Mouse (Mus musculus): ENCODE results near the gene Pex14.
A peak's percentile ranks its signal among the peaks of the same experiment; 100 is the strongest.
"Not testable (repeated sequence)": the region's sequence is repeated elsewhere in the genome, so short reads cannot be mapped to it uniquely, and the experiment has no call there.

The Pex14 gene

GRCm38 (mm10) chr4:149103875-149104561, 4.3 kb upstream of the Pex14 start, which contains the start of gene Dffa:
Gene Dffa, plus strand, starts transcription at chr4:149104146.
- peak; percentile 75 for DNase-seq (ENCODE audit: low read depth, low spot score)

GRCm38 (mm10) chr4:149101456-149101855, 1.8 kb upstream of the Pex14 start:
- no peak for DNase-seq (ENCODE audit: low read depth, low spot score)

DNA sequence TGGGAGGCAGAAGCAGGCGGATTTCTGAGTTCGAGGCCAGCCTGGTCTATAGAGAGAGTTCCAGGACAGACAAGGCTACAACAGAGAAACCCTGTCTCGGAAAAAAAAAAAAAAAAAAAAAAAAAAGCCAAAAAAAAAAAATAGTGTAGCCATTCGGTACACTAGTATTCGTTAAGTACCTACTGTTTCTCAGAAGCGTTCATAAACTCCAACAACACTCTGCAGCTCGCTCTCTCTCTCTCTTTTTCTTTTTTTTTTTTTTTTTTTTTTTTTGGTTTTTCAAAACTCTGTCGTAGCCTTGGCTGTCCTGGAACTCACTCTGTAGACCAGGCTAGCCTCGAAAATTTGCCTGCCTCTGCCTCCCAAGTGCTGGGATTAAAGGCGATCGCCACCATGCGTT, 773 bp upstream of the Pex14 start:
- DNase-seq (ENCODE audit: low read depth, low spot score) = not testable (repeated sequence)

GRCm38 (mm10) chr4:149098571-149098970, 1.1 kb downstream of the Pex14 start:
- DNase-seq (ENCODE audit: low read depth, low spot score) = no peak

DNA sequence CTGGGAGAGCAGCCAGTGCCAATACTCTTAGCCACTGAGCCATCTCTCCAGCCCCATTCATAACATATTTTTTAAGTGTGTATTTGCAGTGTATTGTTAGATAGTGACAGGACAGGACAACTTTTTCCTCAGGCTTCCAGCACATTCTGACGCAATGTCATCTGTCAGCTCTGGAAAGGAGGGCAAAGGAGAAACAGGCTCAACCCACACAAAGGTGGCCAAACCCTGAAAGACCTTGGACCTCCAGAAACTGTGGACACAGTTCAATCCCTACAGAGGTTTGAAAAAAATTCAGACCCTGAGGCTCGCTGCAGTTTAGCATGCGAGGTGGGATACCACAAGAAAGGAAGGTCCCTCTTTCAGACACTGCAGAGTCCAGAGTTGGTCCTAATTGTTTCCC, 1.7 kb downstream of the Pex14 start:
- no peak for DNase-seq (ENCODE audit: low read depth, low spot score)

DNA sequence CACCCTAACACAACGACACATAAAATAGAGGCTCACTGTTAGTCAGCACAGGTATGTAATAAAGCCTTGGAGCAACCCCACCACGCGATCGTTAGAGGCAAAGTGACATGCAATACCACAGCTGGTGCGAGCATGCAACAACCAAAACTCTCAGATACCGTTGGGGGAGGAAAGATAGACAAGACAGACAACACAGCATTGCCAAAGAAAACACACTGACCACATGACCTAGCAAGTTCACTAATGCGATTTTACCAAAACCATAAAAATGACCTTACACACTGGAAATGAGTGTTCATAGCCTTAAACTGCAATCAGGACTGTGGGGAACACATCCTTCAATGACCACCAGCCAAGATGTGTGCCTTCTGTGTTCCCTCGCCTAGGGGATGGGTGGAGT, 8.3 kb downstream of the Pex14 start:
- DNase-seq (ENCODE audit: low read depth, low spot score) = no peak

DNA sequence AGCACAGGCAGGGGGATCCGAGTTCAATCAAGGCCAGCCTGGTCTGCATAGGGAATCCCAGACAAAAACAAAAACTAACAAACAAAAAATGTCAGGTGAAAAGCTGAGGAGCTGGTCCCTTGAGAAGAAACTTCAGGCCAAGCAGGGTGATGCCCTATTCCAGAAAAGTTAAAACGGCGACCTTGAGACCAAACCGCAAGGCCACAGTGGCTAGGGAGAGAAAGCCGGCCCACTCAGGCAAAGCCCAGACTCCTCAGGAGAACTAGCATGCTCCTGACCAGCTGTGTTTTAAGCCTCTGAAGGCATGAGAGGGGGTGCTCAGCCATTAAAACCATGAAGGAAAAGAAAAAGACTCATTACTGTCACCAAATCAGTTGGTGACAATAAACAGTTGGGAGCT, 14.3 kb downstream of the Pex14 start:
- DNase-seq (ENCODE audit: low read depth, low spot score) = no peak

GRCm38 (mm10) chr4:149081528-149081927, 18.1 kb downstream of the Pex14 start:
- peak; percentile 66 for DNase-seq (ENCODE audit: low read depth, low spot score)

DNA sequence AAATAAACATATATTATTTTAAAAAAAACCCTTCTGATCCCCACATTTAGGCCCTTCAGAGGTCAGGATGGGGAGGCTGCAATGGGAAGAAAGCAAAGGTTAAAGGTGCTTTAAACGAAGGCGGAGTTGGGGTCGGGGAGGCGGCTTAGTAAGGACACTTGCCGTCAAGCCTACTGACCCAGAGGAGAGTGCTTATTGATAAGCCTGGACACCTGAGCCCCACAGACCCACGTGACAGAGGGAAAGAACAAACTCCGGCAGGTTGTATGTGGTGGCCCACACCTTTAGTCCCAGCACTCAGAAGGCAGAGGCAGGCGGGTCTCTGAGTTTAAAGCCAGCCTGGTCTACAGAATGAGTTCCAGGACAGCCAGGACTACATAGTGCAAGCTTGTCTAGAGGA, 19.6 kb downstream of the Pex14 start:
- DNase-seq (ENCODE audit: low read depth, low spot score) = no peak

GRCm38 (mm10) chr4:149079629-149080028, 20.0 kb downstream of the Pex14 start:
- DNase-seq (ENCODE audit: low read depth, low spot score) = no peak

DNA sequence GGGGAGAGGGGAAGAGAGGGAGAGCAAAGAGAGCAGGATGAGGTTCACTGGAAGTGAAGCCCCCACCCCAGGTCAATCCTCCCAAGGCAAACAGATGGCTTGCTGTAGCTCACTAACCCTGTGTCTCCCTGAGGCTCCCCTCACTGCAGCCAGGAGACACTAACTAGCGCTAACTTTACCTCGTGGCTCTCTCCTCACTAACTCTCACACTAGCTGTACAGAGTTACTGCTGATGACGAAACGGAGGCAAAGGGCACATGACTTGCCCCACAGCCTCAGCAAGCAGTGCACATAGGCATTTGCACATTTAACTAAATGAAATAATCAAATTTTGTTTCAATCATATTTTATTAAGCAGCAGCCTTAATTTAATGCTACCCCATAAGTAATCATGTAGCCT, 21.4 kb downstream of the Pex14 start:
- DNase-seq (ENCODE audit: low read depth, low spot score) = no peak

DNA sequence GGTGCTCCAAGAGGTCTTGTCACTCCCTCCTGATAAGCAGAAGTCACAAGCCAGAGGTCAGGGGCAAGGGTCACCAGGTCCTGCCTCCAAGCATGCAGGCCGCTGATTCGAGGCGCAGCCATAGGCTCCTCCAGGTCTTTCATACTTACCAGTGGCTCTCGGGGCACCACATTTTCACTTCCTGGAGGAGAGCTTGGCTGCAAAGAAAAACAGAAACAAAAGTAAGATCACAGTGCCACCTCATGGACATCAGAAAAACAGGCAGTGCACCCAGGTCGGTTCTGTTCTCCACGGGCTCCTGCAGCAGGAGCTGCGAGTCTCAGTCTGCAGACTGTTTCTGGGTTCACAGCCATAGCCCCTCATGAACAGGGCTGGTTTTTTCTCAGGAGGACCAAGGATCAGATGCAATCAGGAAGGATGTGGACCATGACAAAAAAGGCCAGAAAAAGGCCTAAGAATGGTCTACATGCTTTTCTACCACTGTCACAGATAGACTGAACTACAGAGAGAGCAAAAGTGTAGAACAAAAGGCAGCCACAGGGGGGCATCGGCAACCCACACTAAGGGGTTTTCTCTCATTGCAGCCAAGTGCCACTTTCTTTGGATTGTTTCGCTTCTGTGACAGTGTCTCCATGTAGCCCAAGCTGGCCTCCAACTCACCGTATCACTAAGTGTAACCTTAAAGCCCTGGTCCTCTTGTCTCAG, 23.7 kb downstream of the Pex14 start:
- peak; percentile 35 for DNase-seq (ENCODE audit: low read depth, low spot score)

- DNase-seq (ENCODE audit: low read depth, low spot score) = no peak
Observed at GRCm38 (mm10) chr4:149075073-149075472, 24.6 kb downstream of the Pex14 start.

- peak; percentile 34 for DNase-seq (ENCODE audit: low read depth, low spot score)
Observed at GRCm38 (mm10) chr4:149066672-149067551, 32.8 kb downstream of the Pex14 start.

DNA sequence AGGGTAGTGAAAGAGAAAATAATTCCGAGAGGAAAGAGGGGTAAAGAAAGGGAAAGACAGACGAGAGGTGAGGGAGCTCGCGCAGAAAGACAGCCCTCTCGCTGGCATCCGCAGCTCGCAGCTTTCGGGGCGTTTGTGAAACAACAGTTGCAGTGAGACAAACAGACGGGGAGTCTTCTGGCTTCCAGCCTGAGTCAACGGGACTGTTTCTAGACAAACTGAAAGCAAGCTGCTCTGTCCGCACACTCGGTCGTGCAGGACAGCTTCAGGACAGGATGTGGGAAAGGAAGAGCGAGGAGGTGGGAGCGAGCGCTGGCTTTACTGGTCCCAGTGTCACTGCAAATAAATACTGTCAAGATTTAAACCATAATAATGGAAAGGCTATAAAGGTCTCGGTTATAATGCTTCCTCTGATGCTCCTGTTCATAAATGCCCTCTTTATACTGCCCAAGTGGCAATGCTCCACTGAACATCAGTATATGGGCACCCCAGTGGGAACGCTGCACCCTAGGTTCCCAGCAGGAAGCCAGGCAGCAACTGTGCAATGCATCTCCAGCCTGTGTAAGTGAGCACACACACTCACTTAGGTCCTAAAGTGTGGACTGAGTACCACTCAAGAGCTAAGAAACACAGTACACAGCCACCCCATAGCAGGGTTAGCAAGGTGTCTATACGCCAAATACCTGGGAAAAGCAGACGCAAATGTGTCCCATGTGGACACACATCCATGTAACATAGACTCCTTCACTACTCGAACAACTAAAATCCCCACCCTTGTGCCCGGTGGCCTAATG, 35.4 kb downstream of the Pex14 start:
- no peak for DNase-seq (ENCODE audit: low read depth, low spot score)

DNA sequence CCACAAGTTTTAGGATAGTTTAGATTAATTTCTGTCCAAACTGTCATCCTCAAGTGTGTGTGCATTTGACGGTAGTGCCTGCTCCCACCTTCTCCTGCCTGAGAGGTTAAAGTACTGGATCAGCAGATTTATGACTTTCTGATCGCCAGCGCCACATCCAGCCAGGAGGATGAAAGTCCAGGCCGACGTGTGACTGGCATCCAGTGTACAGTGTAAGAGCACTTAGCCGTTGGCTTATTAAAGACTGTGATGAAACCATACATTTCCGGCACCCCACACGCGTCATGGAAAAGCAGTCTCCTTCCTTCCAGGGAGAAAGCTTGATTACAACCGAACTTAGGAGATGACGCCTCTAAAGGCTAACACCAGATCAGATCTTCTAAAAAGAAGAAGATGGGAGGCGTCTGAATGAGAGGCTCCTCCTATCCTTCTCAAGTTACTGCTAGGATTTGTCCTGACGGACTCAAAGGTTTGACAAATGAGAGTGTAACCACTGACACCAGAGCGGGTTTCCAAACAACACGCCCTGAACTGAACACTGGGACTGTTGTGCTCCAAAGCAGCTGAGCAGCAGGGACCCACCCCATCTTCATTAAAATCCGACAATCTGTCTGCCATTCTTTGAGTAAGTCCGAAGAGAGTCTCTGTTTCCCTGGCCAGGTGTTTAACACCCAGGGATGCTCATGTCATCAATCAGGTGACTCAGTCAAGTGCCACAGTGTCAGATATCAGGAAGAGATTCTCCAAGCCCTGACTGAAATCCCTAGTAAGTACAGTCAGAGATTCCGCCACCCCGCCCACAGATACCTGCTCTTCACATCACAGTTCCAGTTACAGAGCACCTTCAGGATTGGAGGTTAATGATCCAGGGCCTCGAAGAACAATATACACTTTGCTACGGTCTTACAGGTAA, 37.0 kb downstream of the Pex14 start:
- no peak for DNase-seq (ENCODE audit: low read depth, low spot score)

- no peak for DNase-seq (ENCODE audit: low read depth, low spot score)
Observed at GRCm38 (mm10) chr4:149061432-149061718, 38.3 kb downstream of the Pex14 start.

GRCm38 (mm10) chr4:149060621-149061431, 38.9 kb downstream of the Pex14 start:
- no peak for DNase-seq (ENCODE audit: low read depth, low spot score)

- no peak for DNase-seq (ENCODE audit: low read depth, low spot score)
Observed at GRCm38 (mm10) chr4:149059713-149060112, 40.0 kb downstream of the Pex14 start.

- no peak for DNase-seq (ENCODE audit: low read depth, low spot score)
Observed at GRCm38 (mm10) chr4:149058298-149058697, 41.4 kb downstream of the Pex14 start.
